Mouse (Mus musculus) CH12.LX (cell line): ENCODE data around the gene Apobec3. TPM values are rescaled to one million over a fixed set of nuclear protein-coding genes. Genes with fewer than 3 reads are reported as not detected.

Experiments used
- DNase-seq: peaks from one replicate; pipeline ENCODE4 v3.0.0-alpha.2; 2013; ENCODE audit errors: extremely low read depth
- H3K27ac ChIP-seq: 2 replicates; pipeline ENCODE4 v1.5.1; 2012; ENCODE audit warnings: low read depth, mild to moderate bottlenecking, control low read depth, moderate library complexity; ENCODE audit not compliant: insufficient read depth
- H3K27me3 ChIP-seq: replicated peaks from 2 replicates; pipeline ENCODE3; 2012; ENCODE audit warnings: inconsistent platforms
- H3K36me3 ChIP-seq, 2 experiments: replicated peaks in 1 of 2; 2 replicates each; pipeline versions ENCODE3 to v1.6.1; 2012; ENCODE audit warnings: inconsistent platforms in 1 of 2, low read length in 1 of 2, mild to moderate bottlenecking in 1 of 2, mixed read lengths in 1 of 2, moderate library complexity in 1 of 2; ENCODE audit not compliant: control insufficient read depth in 1 of 2, insufficient read depth in 1 of 2
- H3K4me1 ChIP-seq, 2 experiments: 2 replicates each; pipeline ENCODE4 v1.6.1; 2012; ENCODE audit warnings: inconsistent platforms in 1 of 2, moderate library complexity in 1 of 2; ENCODE audit not compliant: insufficient read depth in 2 of 2, control insufficient read depth in 1 of 2
- H3K4me2 ChIP-seq: 2 replicates; pipeline ENCODE4 v1.6.1; 2012; ENCODE audit warnings: low read depth, mild to moderate bottlenecking, control low read depth; ENCODE audit not compliant: poor library complexity, insufficient read depth, severe bottlenecking
- H3K4me3 ChIP-seq, 3 experiments: fragments of 150-350 bp in 1 of 3; sonication (generic) in 1 of 3; replicated peaks in 1 of 3; 2 replicates each; pipeline versions ENCODE3 to v1.5.1; 2011 to 2012; ENCODE audit warnings: low read depth in 2 of 3, low read length in 2 of 3, mild to moderate bottlenecking in 2 of 3, moderate library complexity in 2 of 3, control low read depth in 1 of 3, improper control_type of control experiment in 1 of 3, inconsistent platforms in 1 of 3, mixed read lengths in 1 of 3; ENCODE audit not compliant: poor library complexity in 1 of 3
- H3K79me2 ChIP-seq: replicated peaks from 2 replicates; pipeline ENCODE4 v1.6.1; 2012; ENCODE audit warnings: mild to moderate bottlenecking, moderate library complexity; ENCODE audit not compliant: control insufficient read depth, poor library complexity, insufficient read depth, severe bottlenecking; ENCODE audit errors: extremely low read depth
- H3K9ac ChIP-seq: 2 replicates; pipeline ENCODE4 v1.6.1; 2012; ENCODE audit warnings: low read depth, mild to moderate bottlenecking, control low read depth, moderate library complexity; ENCODE audit not compliant: insufficient read depth
- H3K9me3 ChIP-seq: replicated peaks from 2 replicates; pipeline ENCODE3; 2012; ENCODE audit warnings: low read length, inconsistent platforms, mixed read lengths
- CHD2 ChIP-seq: IDR thresholded peaks from 2 replicates; pipeline ENCODE4 v1.6.1; 2011; ENCODE audit warnings: low read length, improper control_type of control experiment
- CTCF ChIP-seq, 2 experiments: IDR thresholded peaks in 1 of 2; conservative IDR thresholded peaks in 1 of 2; 2 replicates each; pipeline ENCODE4 v1.5.1; 2011 to 2012; ENCODE audit warnings: low read depth in 2 of 2, low read length in 2 of 2, improper control_type of control experiment in 1 of 2, inconsistent platforms in 1 of 2, mild to moderate bottlenecking in 1 of 2, moderate library complexity in 1 of 2
- ELF1 ChIP-seq: IDR thresholded peaks from 2 replicates; pipeline ENCODE4 v1.6.1; 2014; ENCODE audit warnings: low read depth, mild to moderate bottlenecking, inconsistent platforms, low read length, improper control_type of control experiment
- EP300 ChIP-seq: IDR thresholded peaks from 2 replicates; pipeline ENCODE4 v1.6.1; 2011; ENCODE audit warnings: low read length, improper control_type of control experiment
- ETS1 ChIP-seq: conservative IDR thresholded peaks from 2 replicates; pipeline ENCODE4 v1.6.1; 2012; ENCODE audit warnings: low read depth, mild to moderate bottlenecking, inconsistent platforms, low read length, improper control_type of control experiment, moderate library complexity
- JUN ChIP-seq: IDR thresholded peaks from 2 replicates; pipeline ENCODE4 v1.6.1; 2011; ENCODE audit warnings: low read depth, mild to moderate bottlenecking, low read length, improper control_type of control experiment, moderate library complexity; ENCODE audit not compliant: insufficient read depth
- MAFK ChIP-seq: IDR thresholded peaks from 2 replicates; pipeline ENCODE4 v1.6.1; 2011; ENCODE audit warnings: low read length, improper control_type of control experiment; ENCODE audit not compliant: insufficient replicate concordance
- MAX ChIP-seq: IDR thresholded peaks from 2 replicates; pipeline ENCODE4 v1.6.1; 2011; ENCODE audit warnings: low read length, improper control_type of control experiment
- MAZ ChIP-seq: IDR thresholded peaks from 2 replicates; pipeline ENCODE4 v1.6.1; 2012; ENCODE audit warnings: low read depth, mild to moderate bottlenecking, inconsistent platforms, low read length, improper control_type of control experiment, moderate library complexity
- MEF2A ChIP-seq: IDR thresholded peaks from 2 replicates; pipeline ENCODE4 v1.6.1; 2014; ENCODE audit warnings: low read depth, mild to moderate bottlenecking, inconsistent platforms, low read length, improper control_type of control experiment, borderline replicate concordance
- MYC ChIP-seq: IDR thresholded peaks from 2 replicates; pipeline ENCODE4 v1.6.1; 2011; ENCODE audit warnings: low read depth, mild to moderate bottlenecking, improper control_type of control experiment, low read length
- RAD21 ChIP-seq: IDR thresholded peaks from 2 replicates; pipeline ENCODE4 v1.6.1; 2011; ENCODE audit warnings: low read depth, mild to moderate bottlenecking, low read length, improper control_type of control experiment, moderate library complexity
- SIN3A ChIP-seq: IDR thresholded peaks from 2 replicates; pipeline ENCODE4 v1.6.1; 2012; ENCODE audit warnings: low read length, improper control_type of control experiment, inconsistent platforms
- SMC3 ChIP-seq: IDR thresholded peaks from 2 replicates; pipeline ENCODE4 v1.6.1; 2011; ENCODE audit warnings: low read depth, low read length, improper control_type of control experiment
- TCF12 ChIP-seq: IDR thresholded peaks from 2 replicates; pipeline ENCODE4 v1.6.1; 2014; ENCODE audit warnings: low read depth, mild to moderate bottlenecking, inconsistent platforms, low read length, improper control_type of control experiment
- USF1 ChIP-seq: IDR thresholded peaks from 2 replicates; pipeline ENCODE4 v1.6.1; 2014; ENCODE audit warnings: low read depth, mild to moderate bottlenecking, inconsistent platforms, low read length, improper control_type of control experiment
- ZMIZ1 ChIP-seq: IDR thresholded peaks from 2 replicates; pipeline ENCODE4 v1.6.1; 2012; ENCODE audit warnings: low read depth, mild to moderate bottlenecking, inconsistent platforms, low read length, improper control_type of control experiment
- ZNF384 ChIP-seq: IDR thresholded peaks from 2 replicates; pipeline ENCODE4 v1.6.1; 2012; ENCODE audit warnings: low read depth, low read length, improper control_type of control experiment, inconsistent platforms
- dilution Hi-C: fragments of 300-500 bp; cut with MboI; formaldehyde crosslinking; loops from 2 replicates; pipeline ENCODE4 v1.14.3; 2020; ENCODE audit warnings: low sequenced_read_pairs; ENCODE audit not compliant: extremely low pct_unique_long_range_greater_than_20kb, extremely low pct_ligation_motif_present
- in situ Hi-C: fragments of 300-500 bp; cut with MboI; formaldehyde crosslinking; loops from 3 replicates; pipeline ENCODE4 v1.14.3; 2019; ENCODE audit warnings: low sequenced_read_pairs, low pct_ligation_motif_present, low pct_unique_long_range_greater_than_20kb, mixed read lengths
- polyA plus RNA-seq: library from polyadenylated mRNA; unstranded; fragments of >175 nt; gene quantifications from 2 replicates; pipeline ENCODE4 v1.2.1, GENCODE M21; 2012; ENCODE audit warnings: low read depth; ENCODE audit not compliant: insufficient read length
- total RNA-seq, 2 experiments: library from RNA; depleted of rRNA; stranded (reverse); fragments of 300-350 nt in 1 of 2; fragments of >200 nt in 1 of 2; gene quantifications; 2 replicates each; pipeline ENCODE4 v1.2.3; 2012 to 2014

The Apobec3 gene
- total and polyA plus RNA-seq, 3 experiments = 3.9 to 94.3 (median 10.4) TPM

GRCm38 (mm10) chr15:79946790-79947189 is 55.3 kb downstream of the Apobec3 start:
- no peak overlapping the region for H3K4me2 ChIP-seq
- peaks cover 18% of the 10 kb centered on the region for H3K9me3 ChIP-seq
- peaks cover 5% of the 10 kb centered on the region for H3K27me3 ChIP-seq
- peak; percentile 39 for DNase-seq
- peaks cover 3 to 21% of the 10 kb centered on the region in 2 experiments; a peak in 2 of 4 replicates for H3K4me1 ChIP-seq
- H3K79me2 ChIP-seq = no peaks in the 10 kb centered on the region
- no peak overlapping the region for H3K9ac ChIP-seq
- TF ChIP-seq SMC3 = peak; percentile 38
- no peak for TF ChIP-seq USF1
- no peak for TF ChIP-seq SIN3A
- no peak for TF ChIP-seq MEF2A
- no peak for TF ChIP-seq CHD2
- TF ChIP-seq ELF1 = no peak
- TF ChIP-seq JUN = no peak
- no peak for TF ChIP-seq MAZ
- TF ChIP-seq RAD21 = peak; percentile 36
- TF ChIP-seq MAX = no peak
- no peak for TF ChIP-seq ZNF384
- TF ChIP-seq CTCF (conservative IDR thresholded peaks at IDR 0.05 in 1 of 2, IDR thresholded peaks at IDR 0.05 in 1 of 2; ENCODE audit: low read depth in 2 of 2, low read length in 2 of 2) = peak; percentile 18 to 57; a peak in 2 of 4 replicates
- TF ChIP-seq TCF12 = no peak
- no peak overlapping the region for H3K27ac ChIP-seq
- dilution Hi-C loops (no loop called here), in situ Hi-C loops (loop anchor here (10.0 kb wide), 1 partner anchor 288 kb away; the partner anchor contains the start of genes AC140267.1 and Mief1)
- no peaks in the 10 kb centered on the region for H3K36me3 ChIP-seq
- H3K4me3 ChIP-seq = no peak overlapping the region

DNA sequence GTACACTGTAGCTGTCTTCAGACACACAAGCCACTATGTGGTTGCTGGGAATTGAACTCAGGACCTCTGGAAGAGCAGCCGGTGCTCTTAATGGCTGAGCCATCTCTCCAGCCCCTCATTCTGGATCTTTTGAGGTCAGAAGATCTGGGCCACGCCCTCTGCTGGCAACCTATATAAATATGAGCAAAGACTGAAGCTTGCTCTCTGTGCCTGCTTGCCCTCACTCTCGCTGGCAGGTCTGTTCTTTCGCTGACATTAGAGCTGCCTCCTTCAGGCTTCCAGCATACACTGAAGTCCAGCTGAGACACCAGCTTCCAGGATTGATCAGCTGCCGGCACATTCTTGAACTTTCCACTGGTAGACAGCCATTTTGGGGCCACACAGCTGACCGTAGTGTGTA is 56.2 kb downstream of the Apobec3 start:
- Histone ChIP-seq H3K9ac (no peak overlapping the region), H3K79me2 (no peaks in the 10 kb centered on the region), H3K4me2 (no peak overlapping the region), H3K27me3 (peaks cover 8% of the 10 kb centered on the region), H3K27ac (no peak overlapping the region), H3K4me3 (no peak overlapping the region), H3K4me1 (peaks cover 3 to 15% of the 10 kb centered on the region in 2 experiments; a peak in 2 of 4 replicates), H3K36me3 (no peaks in the 10 kb centered on the region), H3K9me3 (peaks cover 15% of the 10 kb centered on the region)
- dilution Hi-C loops = no loop called here
- in situ Hi-C loops = loop anchor here (10.0 kb wide), 1 partner anchor 287 kb away; the partner anchor contains the start of genes AC140267.1 and Mief1
- DNase-seq = no peak
- TF ChIP-seq CHD2 = no peak
- TF ChIP-seq EP300 = no peak
- TF ChIP-seq USF1 = no peak
- TF ChIP-seq CTCF (conservative IDR thresholded peaks at IDR 0.05 in 1 of 2, IDR thresholded peaks at IDR 0.05 in 1 of 2; ENCODE audit: low read depth in 2 of 2, low read length in 2 of 2) = peak in 1 of 2 experiments; percentile 29; a peak in 1 of 4 replicates
- no peak for TF ChIP-seq MYC
- TF ChIP-seq JUN = no peak
- TF ChIP-seq ETS1 = no peak
- TF ChIP-seq MAFK = no peak
- TF ChIP-seq ZMIZ1 = no peak
